Mouse (Mus musculus) 416B (cell line): ENCODE results near the gene Upk3bl.
"Not testable (repeated sequence)": the region's sequence is repeated elsewhere in the genome, so short reads cannot be mapped to it uniquely, and the experiment has no call there.

Source experiments
- DNase-seq: peaks from one replicate; pipeline ENCODE4 v3.0.0; 2011; ENCODE audit warnings: low read depth

Gene Upk3bl

GRCm38 (mm10) chr5:136086290-136086689 is 32.0 kb downstream of the Upk3bl start:
- no peak for DNase-seq

- DNase-seq: no peak
Measured at GRCm38 (mm10) chr5:136088821-136089575, 34.7 kb downstream of the Upk3bl start.

- DNase-seq: no peak
Measured at GRCm38 (mm10) chr5:136091927-136092326, 37.6 kb downstream of the Upk3bl start.

GRCm38 (mm10) chr5:136094249-136095010 is 40.1 kb downstream of the Upk3bl start:
- DNase-seq: peak; percentile 74

GRCm38 (mm10) chr5:136095089-136095488 is 40.8 kb downstream of the Upk3bl start:
- no peak for DNase-seq

DNA sequence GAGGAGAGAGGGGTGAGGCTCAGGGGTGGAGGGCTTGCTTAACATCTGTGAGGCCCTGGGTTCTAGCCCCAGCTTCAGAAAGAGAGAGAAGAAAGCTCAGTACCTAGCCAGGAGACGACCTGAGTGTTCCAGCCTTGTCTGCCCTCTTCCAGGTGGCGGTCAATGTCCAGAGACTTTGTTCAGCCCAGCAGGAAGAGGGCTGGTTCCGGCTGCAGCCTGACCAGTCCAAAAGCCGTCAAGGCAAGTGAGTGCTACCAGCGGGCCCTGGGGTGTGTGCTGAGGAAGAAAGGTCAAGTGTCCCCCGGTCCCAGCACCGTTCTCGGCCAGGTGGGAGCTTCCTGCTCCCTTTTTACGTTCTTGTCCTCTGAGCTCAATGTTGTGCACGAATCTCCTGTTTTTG is 44.2 kb downstream of the Upk3bl start:
- no peak for DNase-seq

DNA sequence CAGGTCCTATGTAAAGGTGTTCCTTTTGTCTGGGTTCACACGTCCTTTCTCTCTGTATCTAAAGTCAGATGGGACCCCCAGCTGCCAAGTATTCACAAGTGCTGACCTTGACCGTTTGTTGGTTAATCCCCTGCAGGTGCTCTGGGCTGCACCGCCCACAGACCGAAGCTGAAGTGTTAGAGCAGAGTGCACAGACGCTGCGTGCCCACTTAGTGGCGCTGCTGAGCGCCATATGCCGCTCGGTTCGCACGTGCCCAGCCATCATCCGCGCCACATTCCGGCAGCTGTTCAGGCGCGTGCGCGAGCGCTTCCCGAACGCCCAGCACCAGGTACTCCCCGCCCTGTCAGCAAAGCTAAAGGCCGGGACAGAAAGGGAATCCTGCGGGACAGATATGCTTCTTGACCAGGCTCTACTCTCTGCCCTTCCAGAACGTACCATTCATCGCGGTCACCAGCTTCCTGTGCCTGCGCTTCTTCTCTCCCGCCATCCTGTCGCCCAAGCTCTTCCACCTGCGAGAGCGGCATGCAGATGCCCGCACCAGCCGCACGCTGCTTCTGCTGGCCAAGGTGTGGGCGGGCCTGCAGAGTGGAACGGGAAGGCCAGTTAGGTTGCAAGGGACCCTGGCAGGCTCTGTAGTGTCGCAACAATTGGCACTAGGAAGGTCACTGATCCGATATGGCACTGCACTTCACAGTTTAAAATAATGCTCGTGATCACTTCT is 48.0 kb downstream of the Upk3bl start:
- no peak for DNase-seq

GRCm38 (mm10) chr5:136104511-136104910 is 50.2 kb downstream of the Upk3bl start:
- peak; percentile 39 for DNase-seq

DNA sequence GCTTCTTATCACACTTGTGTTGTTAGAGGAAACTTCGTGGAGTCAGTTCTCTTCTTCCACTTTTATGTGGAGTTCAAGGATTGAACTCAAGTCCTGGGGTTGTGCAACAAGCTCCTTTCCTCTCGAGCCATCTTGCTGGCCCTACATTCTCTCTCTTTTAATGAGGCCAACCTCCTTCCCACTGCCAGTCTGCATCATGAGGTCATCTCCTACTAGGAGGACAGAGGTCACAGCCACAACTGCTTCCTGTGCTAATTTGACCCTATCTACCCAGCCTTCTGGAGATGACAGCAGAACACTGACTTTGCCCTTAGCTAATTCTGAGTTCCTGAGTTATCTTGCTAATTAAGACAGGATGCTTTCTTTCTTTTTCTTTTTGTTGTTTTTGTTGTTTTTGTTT is 54.2 kb downstream of the Upk3bl start:
- DNase-seq: peak; percentile 58

DNA sequence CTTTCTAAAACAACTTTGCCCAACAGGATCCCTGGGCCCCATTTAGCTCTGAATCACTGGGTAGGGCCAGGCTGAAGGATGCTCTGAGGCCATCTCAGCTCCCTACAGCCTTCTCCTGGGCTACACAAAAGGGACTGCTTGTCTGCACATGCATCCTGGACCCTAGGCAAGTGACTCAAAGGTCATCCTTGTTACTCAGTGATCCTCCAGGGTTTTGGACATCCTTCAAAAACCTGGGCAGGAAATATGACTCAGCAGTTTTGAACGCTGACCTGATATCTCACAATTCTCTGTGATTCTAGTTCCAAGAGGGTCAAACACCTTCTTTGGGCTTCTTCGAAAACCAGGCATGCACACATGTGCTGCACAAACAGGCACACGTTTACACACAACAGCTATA is 54.8 kb downstream of the Upk3bl start:
- peak; percentile 63 for DNase-seq

- DNase-seq: not testable (repeated sequence)
Measured at GRCm38 (mm10) chr5:136113546-136113945, 59.3 kb downstream of the Upk3bl start.
